Mouse (Mus musculus) CH12F3 (cell line): ENCODE results near the gene Olfr1474.
"Not testable (repeated sequence)": the region's sequence is repeated elsewhere in the genome, so short reads cannot be mapped to it uniquely, and the experiment has no call there.

ENCODE experiments used
- in situ Hi-C: fragments of 300-500 bp; cut with MboI; formaldehyde crosslinking; loops from 2 replicates; pipeline ENCODE4 v1.14.3; 2020; ENCODE audit warnings: low sequenced_read_pairs

The Olfr1474 gene

GRCm38 (mm10) chr19:13469265-13469664 is at the start of gene Olfr1474:
Olfr1474 (plus strand) TSS chr19:13469565.
- in situ Hi-C loops: not testable (repeated sequence)

- in situ Hi-C loops: not testable (repeated sequence)
Measured at GRCm38 (mm10) chr19:13443109-13443508, 26.3 kb upstream of the Olfr1474 start, which contains the start of gene Olfr1471. Olfr1471 (plus strand) TSS chr19:13443409.

- in situ Hi-C loops: no loop called here
Measured at GRCm38 (mm10) chr19:13455986-13456385, 13.4 kb upstream of the Olfr1474 start, which contains the start of gene Olfr1472. Olfr1472 (minus strand) TSS chr19:13456086.

GRCm38 (mm10) chr19:13480096-13480495 is 10.7 kb downstream of the Olfr1474 start, which contains the start of gene Olfr1475:
Olfr1475 (minus strand) TSS chr19:13480196.
- in situ Hi-C loops: no loop called here

- in situ Hi-C loops: no loop called here
Measured at GRCm38 (mm10) chr19:13500246-13500645, 30.9 kb downstream of the Olfr1474 start, which contains the start of gene Olfr1477. Olfr1477 (plus strand) TSS chr19:13500546.
